Mouse (Mus musculus) stomach, postnatal 0 days (tissue): ENCODE measurements around the gene Kctd3.

Source experiments
- CTCF ChIP-seq: IDR thresholded peaks from 2 replicates; pipeline ENCODE4 v1.5.1; 2016; ENCODE audit warnings: antibody characterized with exemption, low read depth, mild to moderate bottlenecking, moderate library complexity
- EP300 ChIP-seq: optimal IDR thresholded peaks from 2 replicates; pipeline ENCODE3; 2016; ENCODE audit warnings: antibody characterized with exemption

DNA sequence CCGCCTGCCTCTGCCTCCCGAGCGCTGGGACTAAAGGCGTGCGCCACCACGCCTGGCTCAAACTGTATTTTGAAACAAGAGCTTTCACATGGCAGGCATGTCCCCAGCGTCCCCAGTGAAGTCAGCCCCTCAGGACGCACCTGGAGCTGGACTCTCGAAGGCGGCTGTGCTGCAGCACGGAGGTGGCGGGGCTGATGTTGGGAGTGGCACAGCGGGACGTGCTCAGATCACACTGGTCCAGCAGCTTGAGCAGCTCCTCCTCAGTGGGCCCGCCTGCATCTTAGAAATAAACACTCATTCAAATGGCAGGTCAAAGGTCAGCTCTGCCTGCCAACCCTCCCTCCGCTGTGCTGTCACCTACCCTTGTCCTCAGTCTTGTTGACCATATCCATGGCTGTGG, 33.7 kb downstream of the Kctd3 start:
- TF ChIP-seq CTCF: no peak
- TF ChIP-seq EP300: no peak
